8 mouse cellular contexts compared by ENCODE assay signal in the genomic region with DNA sequence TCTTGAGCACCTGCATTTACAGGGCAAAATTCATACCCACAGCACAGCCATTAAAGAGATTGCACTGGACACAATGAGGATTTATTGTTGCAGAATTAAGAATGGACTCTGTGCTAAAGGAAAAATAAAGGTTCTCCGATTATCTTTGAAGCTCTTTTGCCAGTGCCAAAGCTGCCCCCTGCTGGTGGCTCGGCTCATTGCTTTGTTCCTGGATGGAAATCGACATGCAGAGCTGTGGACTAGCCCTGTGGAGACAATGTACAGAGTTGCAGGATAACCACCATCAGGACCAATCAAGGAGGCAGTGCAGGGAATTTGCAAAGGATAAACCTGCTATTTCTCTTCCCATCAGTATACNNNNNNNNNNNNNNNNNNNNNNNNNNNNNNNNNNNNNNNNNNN.
DNase-seq lines count a peak whose midpoint lies in the region; ATAC-seq and TF ChIP-seq lines count a peak whose summit lies in the region.

No protein-coding gene starts in this region.

- H3K4me2 ChIP-seq in neural tube, embryonic 13.5 days, result no peak overlapping the region

- H3K9ac ChIP-seq in liver, adult 2 months (ENCODE audit: low read depth, low read length), result no peak overlapping the region
- H3K9ac ChIP-seq in neural tube, embryonic 13.5 days, result no peak overlapping the region

- 4% methylated on average over 3 of the region's 3 CpGs for WGBS in cerebellum, adult 2 months
- 12% methylated on average over 3 of the region's 3 CpGs for WGBS in liver, adult 2 months
- 12% methylated on average over 3 of the region's 3 CpGs for WGBS in neural tube, embryonic 13.5 days

- H3K9me3 ChIP-seq in neural tube, embryonic 13.5 days, result no peaks in the 10 kb centered on the region

- peak; percentile 48 for DNase-seq in cerebellum, adult 11 months
- peak; percentile 62 to 79 for DNase-seq in cerebellum, adult 2 months
- peak; percentile 67 to 94 for DNase-seq in frontal cortex, postnatal 14 days (ENCODE audit: low spot score in 2 of 2)
- peak; percentile 74 for DNase-seq in kidney, adult 9 months
- DNase-seq in liver, adult 2 months (ENCODE audit: extremely low read depth, low read depth, low spot score), result peak; percentile 23

- H3K27me3 ChIP-seq in cerebellum, adult 2 months (ENCODE audit: control insufficient read depth, insufficient read depth, low read length), result no peaks in the 10 kb centered on the region
- H3K27me3 ChIP-seq in liver, adult 2 months (ENCODE audit: control insufficient read depth, insufficient read depth, low read length), result no peaks in the 10 kb centered on the region; the same call in 1 of the 2 replicates
- no peaks in the 10 kb centered on the region for H3K27me3 ChIP-seq in neural tube, embryonic 13.5 days
- H3K27me3 ChIP-seq in testis, adult 2 months (ENCODE audit: control insufficient read depth, insufficient read depth, low read length), result no peaks in the 10 kb centered on the region

- no peaks in the 10 kb centered on the region for H3K4me1 ChIP-seq in cerebellum, adult 2 months (ENCODE audit: control insufficient read depth, insufficient read depth, low read length)
- no peaks in the 10 kb centered on the region for H3K4me1 ChIP-seq in liver, adult 2 months (ENCODE audit: control insufficient read depth, insufficient read depth, low read length)
- H3K4me1 ChIP-seq in neural tube, embryonic 13.5 days (replicated peaks), result peaks cover 6% of the 10 kb centered on the region; the same call in 1 of the 2 replicates
- no peaks in the 10 kb centered on the region for H3K4me1 ChIP-seq in testis, adult 2 months (ENCODE audit: control insufficient read depth, insufficient read depth, low read length)

- no peaks in the 10 kb centered on the region for H3K36me3 ChIP-seq in liver, adult 2 months (ENCODE audit: control insufficient read depth, insufficient read depth, low read length)
- no peaks in the 10 kb centered on the region for H3K36me3 ChIP-seq in neural tube, embryonic 13.5 days
- H3K36me3 ChIP-seq in testis, adult 2 months (ENCODE audit: control insufficient read depth, insufficient read depth, low read length), result no peaks in the 10 kb centered on the region

- TF ChIP-seq POLR2A in cerebellum, adult 2 months (IDR thresholded peaks at IDR 0.05; ENCODE audit: borderline replicate concordance, insufficient read depth, low read length), result no peak
- no peak for TF ChIP-seq POLR2A in liver, adult 2 months (IDR thresholded peaks at IDR 0.05; ENCODE audit: extremely low read depth, insufficient read depth, low read length)
- TF ChIP-seq POLR2A in testis, adult 2 months (IDR thresholded peaks at IDR 0.05; ENCODE audit: control insufficient read depth, low read depth, low read length), result no peak

- H3K4me3 ChIP-seq in cerebellum, adult 2 months (replicated peaks; ENCODE audit: insufficient read depth, low read depth, low read length), result no peak overlapping the region
- H3K4me3 ChIP-seq in liver, adult 2 months (ENCODE audit: insufficient read depth, low read depth, low read length), result no peak overlapping the region
- no peak overlapping the region for H3K4me3 ChIP-seq in neural tube, embryonic 13.5 days
- no peak overlapping the region for H3K4me3 ChIP-seq in testis, adult 2 months (ENCODE audit: control insufficient read depth, low read depth, low read length)

- no peak overlapping the region for H3K27ac ChIP-seq in cerebellum, adult 2 months (ENCODE audit: insufficient read depth, low read length)
- no peak overlapping the region for H3K27ac ChIP-seq in liver, adult 2 months (replicated peaks; ENCODE audit: insufficient read depth, low read depth, low read length)
- no peak overlapping the region for H3K27ac ChIP-seq in neural tube, embryonic 13.5 days (replicated peaks)
- no peak overlapping the region for H3K27ac ChIP-seq in testis, adult 2 months (ENCODE audit: control insufficient read depth, insufficient read depth, low read depth, low read length)

- no peak for ATAC-seq in cerebellum, adult (ENCODE audit: insufficient number of reproducible peaks, low FRiP score, low TSS enrichment)
- ATAC-seq in neural tube, embryonic 13.5 days (ENCODE audit: low read depth), result peak; percentile 47; the same call in 1 of the 2 replicates

- no peaks in the 10 kb centered on the region for H3K79me2 ChIP-seq in liver, adult 2 months (ENCODE audit: control insufficient read depth, insufficient read depth, low read length)

- TF ChIP-seq CTCF in cerebellum, adult 2 months (IDR thresholded peaks at IDR 0.05; ENCODE audit: borderline replicate concordance, insufficient read depth, low read depth, low read length), result peak; percentile 80
- TF ChIP-seq CTCF in liver, adult 2 months (IDR thresholded peaks at IDR 0.05; ENCODE audit: low read depth, low read length), result peak; percentile 88
- peak; percentile 70; the same call in 1 of the 2 replicates for TF ChIP-seq CTCF in testis, adult 2 months (IDR thresholded peaks at IDR 0.05; ENCODE audit: control insufficient read depth, insufficient read depth, insufficient replicate concordance, low read depth, low read length)

Comparison
In these comparisons a context has a peak if more than half of its experiments do, and no peak if none do; other contexts are left out.
1. DNase-seq: peak in every context shown above with its lines; median percentile 80 in frontal cortex, postnatal 14 days; 74 in kidney, adult 9 months; 70 in cerebellum, adult 2 months; 48 in cerebellum, adult 11 months; 23 in liver, adult 2 months.